Mouse (Mus musculus) forebrain, embryonic 14.5 days (tissue): Measurements from ENCODE around the gene Ddost. TPM values are rescaled to one million over a fixed set of nuclear protein-coding genes. Genes with fewer than 3 reads are reported as not detected.
A peak's percentile ranks its signal among the peaks of the same experiment; 100 is the strongest.

Experiments
- ATAC-seq: fragments of 200-750 bp; cut with Nextera tagmentation; 2 replicates; pipeline ENCODE4 v1.8.0; 2017; ENCODE audit warnings: mild to moderate bottlenecking, moderate library complexity
- DNase-seq: peaks from one replicate; pipeline ENCODE4 v3.0.0-alpha.2; 2015; ENCODE audit warnings: low spot score
- H3K27ac ChIP-seq: fragments of 300-500 bp; sonication (generic); 2 replicates; pipeline ENCODE4 v1.5.1; 2014; ENCODE audit warnings: low read depth, mild to moderate bottlenecking, control low read depth, low read length, moderate library complexity
- H3K27me3 ChIP-seq: fragments of 300-500 bp; sonication (generic); replicated peaks from 2 replicates; pipeline ENCODE4 v1.6.1; 2014; ENCODE audit warnings: low read length, control low read depth, mixed read lengths; ENCODE audit not compliant: control insufficient read depth, insufficient read depth
- H3K36me3 ChIP-seq: fragments of 300-500 bp; sonication (generic); 2 replicates; pipeline ENCODE4 v1.6.1; 2014; ENCODE audit warnings: low read length, control low read depth; ENCODE audit not compliant: control insufficient read depth, insufficient read depth
- H3K4me1 ChIP-seq: fragments of 300-500 bp; sonication (generic); 2 replicates; pipeline ENCODE4 v1.6.1; 2014; ENCODE audit warnings: antibody characterized with exemption, low read length, control low read depth; ENCODE audit not compliant: control insufficient read depth, insufficient read depth
- H3K4me2 ChIP-seq: fragments of 300-500 bp; sonication (generic); 2 replicates; pipeline ENCODE4 v1.6.1; 2014; ENCODE audit warnings: mild to moderate bottlenecking, control low read depth, low read length
- H3K4me3 ChIP-seq: fragments of 300-500 bp; sonication (generic); 2 replicates; pipeline ENCODE4 v1.5.1; 2014; ENCODE audit warnings: low read depth, low read length, control low read depth
- H3K9ac ChIP-seq: fragments of 300-500 bp; sonication (generic); 2 replicates; pipeline ENCODE4 v1.6.1; 2014; ENCODE audit warnings: mild to moderate bottlenecking, low read length, control low read depth, moderate library complexity
- H3K9me3 ChIP-seq: fragments of 300-500 bp; sonication (generic); replicated peaks from 2 replicates; pipeline ENCODE4 v1.6.1; 2016; ENCODE audit warnings: low read length, control low read depth, mixed read lengths; ENCODE audit not compliant: control insufficient read depth
- WGBS: fragments of 180-500 bp; shearing (Covaris S2); extraction: QIAGEN DNeasy Blood & Tissue Kit; methylation state at CpG from one replicate; pipeline ENCODE4 v1.1.7; 2014; 5-methylcytosine and 5-hydroxymethylcytosine counted together
- polyA plus RNA-seq: library from polyadenylated mRNA; unstranded; fragments of >200 nt; fragmentation: Nextera tagmentation; extraction: Ambion mirVana; gene quantifications from 2 replicates; pipeline ENCODE4 v1.2.1, GENCODE M21; 2014

The Ddost gene
- polyA plus RNA-seq, 1 experiment from 2014 or later, result 182 TPM

GRCm38 (mm10) chr4:138282834-138283233 lies 21.7 kb upstream of the Ddost start:
- Histone ChIP-seq H3K4me1 (no peaks in the 10 kb centered on the region), H3K4me2 (no peak overlapping the region), H3K4me3 (no peak overlapping the region), H3K9me3 (no peaks in the 10 kb centered on the region), H3K27ac (no peak overlapping the region), H3K9ac (no peak overlapping the region), H3K36me3 (no peaks in the 10 kb centered on the region), H3K27me3 (no peaks in the 10 kb centered on the region)
- DNase-seq, result peak; percentile 81
- ATAC-seq, result 0 out of 2 replicates have a peak, but pooled peaks have one; percentile 37
- WGBS, result 25% methylated on average over 4 of the region's 4 CpGs

- H3K36me3 ChIP-seq, result no peaks in the 10 kb centered on the region
- DNase-seq (no peak), ATAC-seq (no peak)
- no peaks in the 10 kb centered on the region for H3K27me3 ChIP-seq
- no peak overlapping the region for H3K4me2 ChIP-seq
- no peak overlapping the region for H3K9ac ChIP-seq
- no peak overlapping the region for H3K27ac ChIP-seq
- no peaks in the 10 kb centered on the region for H3K9me3 ChIP-seq
- H3K4me3 ChIP-seq, result no peak overlapping the region
- no peaks in the 10 kb centered on the region for H3K4me1 ChIP-seq
- WGBS, result 88% methylated on average over 12 of the region's 12 CpGs
Measured at GRCm38 (mm10) chr4:138286411-138286810, 18.1 kb upstream of the Ddost start.

GRCm38 (mm10) chr4:138288691-138289090 lies 15.8 kb upstream of the Ddost start:
- no peak for DNase-seq
- Histone ChIP-seq H3K36me3 (no peaks in the 10 kb centered on the region), H3K4me3 (no peak overlapping the region), H3K9me3 (no peaks in the 10 kb centered on the region), H3K9ac (no peak overlapping the region), H3K4me1 (no peaks in the 10 kb centered on the region), H3K27me3 (no peaks in the 10 kb centered on the region), H3K27ac (no peak overlapping the region), H3K4me2 (no peak overlapping the region)
- ATAC-seq, result no peak
- WGBS, result 89% methylated on average over 7 of the region's 7 CpGs

- Histone ChIP-seq H3K4me2 (no peak overlapping the region), H3K4me1 (no peaks in the 10 kb centered on the region), H3K27ac (no peak overlapping the region), H3K9me3 (no peaks in the 10 kb centered on the region), H3K36me3 (no peaks in the 10 kb centered on the region), H3K4me3 (no peak overlapping the region), H3K27me3 (no peaks in the 10 kb centered on the region), H3K9ac (no peak overlapping the region)
- 94% methylated on average over 13 of the region's 13 CpGs for WGBS
- DNase-seq (no peak), ATAC-seq (no peak)
Measured at GRCm38 (mm10) chr4:138292028-138292427, 12.5 kb upstream of the Ddost start.

- Histone ChIP-seq H3K9ac (no peak overlapping the region), H3K36me3 (no peaks in the 10 kb centered on the region), H3K27me3 (no peaks in the 10 kb centered on the region), H3K4me1 (no peaks in the 10 kb centered on the region), H3K4me3 (no peak overlapping the region), H3K9me3 (no peaks in the 10 kb centered on the region), H3K27ac (peak overlapping the region; percentile 70), H3K4me2 (no peak overlapping the region)
- 72% methylated on average over 18 of the region's 18 CpGs for WGBS
- ATAC-seq, result peak; percentile 46; the same call in 1 of the 2 replicates
- peak; percentile 47 for DNase-seq
Measured at GRCm38 (mm10) chr4:138293261-138293948, 11.1 kb upstream of the Ddost start.

GRCm38 (mm10) chr4:138293949-138294550 lies 10.5 kb upstream of the Ddost start:
- Histone ChIP-seq H3K4me3 (no peak overlapping the region), H3K36me3 (no peaks in the 10 kb centered on the region), H3K27me3 (no peaks in the 10 kb centered on the region), H3K4me1 (no peaks in the 10 kb centered on the region), H3K9ac (no peak overlapping the region), H3K4me2 (no peak overlapping the region), H3K27ac (peak overlapping the region; percentile 70), H3K9me3 (no peaks in the 10 kb centered on the region)
- DNase-seq (no peak), ATAC-seq (no peak)
- 72% methylated on average over 11 of the region's 14 CpGs for WGBS

- H3K36me3 ChIP-seq, result no peaks in the 10 kb centered on the region
- no peak overlapping the region for H3K4me2 ChIP-seq
- H3K27me3 ChIP-seq, result no peaks in the 10 kb centered on the region
- H3K9ac ChIP-seq, result no peak overlapping the region
- no peak for ATAC-seq
- peaks cover 10% of the 10 kb centered on the region for H3K4me1 ChIP-seq
- no peaks in the 10 kb centered on the region for H3K9me3 ChIP-seq
- WGBS, result 89% methylated on average over 10 of the region's 10 CpGs
- H3K4me3 ChIP-seq, result no peak overlapping the region
- H3K27ac ChIP-seq, result no peak overlapping the region
- no peak for DNase-seq
Measured at GRCm38 (mm10) chr4:138301271-138301780, 3.2 kb upstream of the Ddost start.

GRCm38 (mm10) chr4:138303011-138303410 lies 1.5 kb upstream of the Ddost start:
- DNase-seq (no peak), ATAC-seq (no peak)
- no peaks in the 10 kb centered on the region for H3K27me3 ChIP-seq
- no peak overlapping the region for H3K27ac ChIP-seq
- H3K9me3 ChIP-seq, result no peaks in the 10 kb centered on the region
- H3K9ac ChIP-seq, result no peak overlapping the region
- H3K36me3 ChIP-seq, result peaks cover 9% of the 10 kb centered on the region; the same call in 1 of the 2 replicates
- peaks cover 10% of the 10 kb centered on the region for H3K4me1 ChIP-seq
- no peak overlapping the region for H3K4me3 ChIP-seq
- WGBS, result 89% methylated on average over 3 of the region's 3 CpGs
- no peak overlapping the region; the same call in 1 of the 2 replicates for H3K4me2 ChIP-seq

GRCm38 (mm10) chr4:138303742-138304141 lies 788 bp upstream of the Ddost start:
- no peaks in the 10 kb centered on the region for H3K27me3 ChIP-seq
- H3K9ac ChIP-seq, result peak overlapping the region; percentile 75
- peaks cover 16% of the 10 kb centered on the region for H3K36me3 ChIP-seq
- WGBS, result 14% methylated on average over 18 of the region's 18 CpGs
- H3K4me2 ChIP-seq, result peak overlapping the region; percentile 94
- ATAC-seq (no peak), DNase-seq (no peak)
- H3K4me1 ChIP-seq, result peaks cover 10% of the 10 kb centered on the region
- peak overlapping the region; percentile 93 for H3K4me3 ChIP-seq
- no peaks in the 10 kb centered on the region for H3K9me3 ChIP-seq
- H3K27ac ChIP-seq, result peak overlapping the region; percentile 60; the same call in 1 of the 2 replicates
